Mouse (Mus musculus) limb, embryonic 12.5 days (tissue): ENCODE results near the gene Arhgap15. TPM values are rescaled to one million over a fixed set of nuclear protein-coding genes. Genes with fewer than 3 reads are reported as not detected.

Experiments
- ATAC-seq: fragments of 200-750 bp; cut with Nextera tagmentation; 2 replicates; pipeline ENCODE4 v1.8.0; 2017; ENCODE audit warnings: low read depth, moderate TSS enrichment; ENCODE audit not compliant: insufficient number of reproducible peaks, insufficient read depth, low FRiP score, low TSS enrichment
- H3K27ac ChIP-seq: fragments of 300-500 bp; sonication (generic); 2 replicates; pipeline ENCODE4 v1.5.1; 2016; ENCODE audit warnings: mild to moderate bottlenecking, moderate library complexity
- H3K27me3 ChIP-seq: fragments of 300-500 bp; sonication (generic); 2 replicates; pipeline ENCODE4 v1.6.1; 2016; ENCODE audit warnings: mild to moderate bottlenecking, moderate library complexity
- H3K36me3 ChIP-seq: fragments of 300-500 bp; sonication (generic); 2 replicates; pipeline ENCODE4 v1.6.1; 2016; ENCODE audit warnings: mild to moderate bottlenecking, moderate library complexity
- H3K4me1 ChIP-seq: fragments of 300-500 bp; sonication (generic); replicated peaks from 2 replicates; pipeline ENCODE4 v1.6.1; 2016
- H3K4me2 ChIP-seq: fragments of 300-500 bp; sonication (generic); 2 replicates; pipeline ENCODE4 v1.6.1; 2016; ENCODE audit warnings: mild to moderate bottlenecking, moderate library complexity
- H3K4me3 ChIP-seq: fragments of 300-500 bp; sonication (generic); replicated peaks from 2 replicates; pipeline ENCODE4 v1.5.1; 2016; ENCODE audit warnings: mild to moderate bottlenecking
- H3K9ac ChIP-seq: fragments of 300-500 bp; sonication (generic); replicated peaks from 2 replicates; pipeline ENCODE4 v1.6.1; 2016; ENCODE audit warnings: mild to moderate bottlenecking, moderate library complexity
- H3K9me3 ChIP-seq: fragments of 300-500 bp; sonication (generic); 2 replicates; pipeline ENCODE4 v1.6.1; 2016; ENCODE audit warnings: mild to moderate bottlenecking, moderate library complexity
- WGBS: fragments of 180-500 bp; shearing (Covaris S2); methylation state at CpG from one replicate; pipeline ENCODE4 v1.1.7; 2016; 5-methylcytosine and 5-hydroxymethylcytosine counted together
- polyA plus RNA-seq: library from polyadenylated mRNA; unstranded; fragments of >200 nt; fragmentation: Nextera tagmentation; extraction: Ambion mirVana; gene quantifications from 2 replicates; pipeline ENCODE4 v1.2.1, GENCODE M21; 2016

Arhgap15 gene
- polyA plus RNA-seq, 1 experiment from 2014 or later: 0.51 TPM

- ATAC-seq: no peak
- Histone ChIP-seq H3K9ac (no peak overlapping the region), H3K4me3 (no peak overlapping the region), H3K27ac (no peak overlapping the region), H3K36me3 (no peaks in the 10 kb centered on the region), H3K4me1 (no peaks in the 10 kb centered on the region), H3K4me2 (no peak overlapping the region), H3K27me3 (no peaks in the 10 kb centered on the region), H3K9me3 (no peaks in the 10 kb centered on the region)
- WGBS: 66% methylated on average over 5 of the region's 5 CpGs
Measured at GRCm38 (mm10) chr2:43989850-43990249, 241.2 kb downstream of the Arhgap15 start.

- no peak overlapping the region for H3K27ac ChIP-seq
- ATAC-seq: no peak
- H3K4me2 ChIP-seq: no peak overlapping the region
- H3K9me3 ChIP-seq: no peaks in the 10 kb centered on the region
- no peak overlapping the region for H3K9ac ChIP-seq
- H3K27me3 ChIP-seq: no peaks in the 10 kb centered on the region
- H3K36me3 ChIP-seq: no peaks in the 10 kb centered on the region
- no peak overlapping the region for H3K4me3 ChIP-seq
- WGBS: 64% methylated on average over 7 of the region's 7 CpGs
- no peaks in the 10 kb centered on the region for H3K4me1 ChIP-seq
Measured at GRCm38 (mm10) chr2:43992510-43992909, 243.9 kb downstream of the Arhgap15 start.

DNA sequence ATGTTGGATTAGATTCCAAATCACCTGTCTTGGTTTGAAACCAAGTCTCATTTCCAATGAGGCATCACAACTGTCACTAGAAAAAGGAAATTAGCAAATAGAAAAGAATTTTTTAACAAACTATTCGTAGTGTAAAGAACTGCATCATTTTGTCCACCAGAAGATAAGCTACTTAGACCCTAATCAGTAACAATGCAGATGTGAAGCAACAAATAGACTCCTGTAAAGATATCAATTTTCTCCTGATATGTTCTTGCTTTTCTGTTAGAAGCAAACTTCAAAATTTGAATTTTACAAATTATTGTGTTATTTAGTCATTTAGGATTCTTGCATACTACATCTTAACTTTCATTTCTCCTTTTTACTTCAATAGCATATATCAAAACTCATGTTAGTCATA lies 253.8 kb downstream of the Arhgap15 start:
- Histone ChIP-seq H3K4me2 (no peak overlapping the region), H3K4me1 (no peaks in the 10 kb centered on the region), H3K9me3 (no peaks in the 10 kb centered on the region), H3K36me3 (no peaks in the 10 kb centered on the region), H3K9ac (no peak overlapping the region), H3K4me3 (no peak overlapping the region), H3K27ac (no peak overlapping the region), H3K27me3 (no peaks in the 10 kb centered on the region)
- 83% methylated on average over 1 of the region's 1 CpGs for WGBS
- no peak for ATAC-seq

DNA sequence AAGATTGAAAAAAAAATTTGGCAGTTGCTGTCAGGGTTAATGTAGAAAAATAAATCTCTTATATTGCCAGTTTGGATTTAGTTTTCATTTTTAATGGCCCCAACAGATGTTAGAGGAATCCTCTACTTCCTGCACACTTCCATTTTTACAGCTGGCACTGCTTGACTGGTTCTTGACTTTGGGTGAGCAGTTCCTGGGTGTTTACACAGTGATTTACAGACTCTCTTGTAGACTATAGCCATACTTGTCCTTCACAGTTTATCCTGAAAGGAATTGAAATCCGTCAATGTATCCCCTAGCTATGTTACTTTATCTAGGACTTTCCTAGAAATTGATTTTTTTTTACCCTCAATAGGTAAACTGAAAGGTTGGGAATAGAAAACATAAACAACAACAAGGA lies 261.6 kb downstream of the Arhgap15 start:
- Histone ChIP-seq H3K27ac (no peak overlapping the region), H3K27me3 (no peaks in the 10 kb centered on the region), H3K4me3 (no peak overlapping the region), H3K4me2 (no peak overlapping the region), H3K36me3 (no peaks in the 10 kb centered on the region), H3K9me3 (no peaks in the 10 kb centered on the region), H3K9ac (no peak overlapping the region), H3K4me1 (no peaks in the 10 kb centered on the region)
- no peak for ATAC-seq
- 67% methylated on average over 1 of the region's 1 CpGs for WGBS

DNA sequence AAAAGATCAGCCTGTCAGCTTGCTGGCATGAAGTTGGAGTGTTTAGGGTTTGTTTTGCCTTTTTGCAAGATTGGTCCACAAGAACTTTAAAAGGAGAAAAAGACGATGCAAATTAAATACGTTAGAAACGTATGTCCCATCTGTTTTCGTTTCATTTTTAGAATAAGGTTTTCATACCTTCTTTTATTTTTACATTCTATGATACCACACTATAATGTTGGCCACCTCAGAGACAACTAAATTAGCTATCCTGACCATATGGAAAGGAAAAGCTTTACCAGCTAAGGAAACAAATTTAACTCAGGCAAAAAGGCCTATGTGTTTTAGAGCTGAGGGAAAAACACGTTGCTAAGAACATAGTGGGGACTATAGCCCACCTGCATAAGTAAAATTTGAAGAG lies 264.8 kb downstream of the Arhgap15 start:
- H3K27ac ChIP-seq: no peak overlapping the region
- H3K4me3 ChIP-seq: no peak overlapping the region
- no peaks in the 10 kb centered on the region for H3K36me3 ChIP-seq
- no peaks in the 10 kb centered on the region for H3K27me3 ChIP-seq
- H3K9ac ChIP-seq: no peak overlapping the region
- WGBS: 88% methylated on average over 5 of the region's 5 CpGs
- 0 out of 2 replicates have a peak, but pooled peaks cover 3% of the 10 kb centered on the region for H3K4me1 ChIP-seq
- ATAC-seq: no peak
- H3K9me3 ChIP-seq: no peaks in the 10 kb centered on the region
- no peak overlapping the region for H3K4me2 ChIP-seq

DNA sequence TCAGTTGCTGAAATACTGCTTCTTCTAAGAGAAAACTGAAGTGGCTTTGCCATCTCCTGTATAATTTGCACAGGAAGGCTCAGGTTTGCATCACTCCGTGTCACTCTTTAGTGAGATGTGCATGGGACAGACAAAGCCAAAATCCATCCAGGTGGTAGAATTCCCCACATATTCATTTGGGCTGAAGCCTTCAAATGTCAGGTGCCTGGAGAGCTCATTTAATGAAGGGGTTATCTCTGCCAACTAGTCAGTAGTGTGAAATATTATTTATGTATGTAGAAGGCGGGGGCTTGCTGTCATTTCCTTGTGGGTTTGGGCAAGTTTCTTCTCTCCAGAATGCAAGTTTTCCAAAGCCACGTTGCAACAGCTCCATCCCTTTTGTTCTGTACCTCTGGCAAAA lies 268.1 kb downstream of the Arhgap15 start:
- no peak overlapping the region for H3K4me2 ChIP-seq
- no peak for ATAC-seq
- H3K4me3 ChIP-seq: no peak overlapping the region
- H3K9ac ChIP-seq: no peak overlapping the region
- H3K9me3 ChIP-seq: no peaks in the 10 kb centered on the region
- H3K4me1 ChIP-seq: 0 out of 2 replicates have a peak, but pooled peaks cover 3% of the 10 kb centered on the region
- no peak overlapping the region for H3K27ac ChIP-seq
- no peaks in the 10 kb centered on the region for H3K27me3 ChIP-seq
- WGBS: 75% methylated on average over 3 of the region's 3 CpGs
- H3K36me3 ChIP-seq: no peaks in the 10 kb centered on the region

DNA sequence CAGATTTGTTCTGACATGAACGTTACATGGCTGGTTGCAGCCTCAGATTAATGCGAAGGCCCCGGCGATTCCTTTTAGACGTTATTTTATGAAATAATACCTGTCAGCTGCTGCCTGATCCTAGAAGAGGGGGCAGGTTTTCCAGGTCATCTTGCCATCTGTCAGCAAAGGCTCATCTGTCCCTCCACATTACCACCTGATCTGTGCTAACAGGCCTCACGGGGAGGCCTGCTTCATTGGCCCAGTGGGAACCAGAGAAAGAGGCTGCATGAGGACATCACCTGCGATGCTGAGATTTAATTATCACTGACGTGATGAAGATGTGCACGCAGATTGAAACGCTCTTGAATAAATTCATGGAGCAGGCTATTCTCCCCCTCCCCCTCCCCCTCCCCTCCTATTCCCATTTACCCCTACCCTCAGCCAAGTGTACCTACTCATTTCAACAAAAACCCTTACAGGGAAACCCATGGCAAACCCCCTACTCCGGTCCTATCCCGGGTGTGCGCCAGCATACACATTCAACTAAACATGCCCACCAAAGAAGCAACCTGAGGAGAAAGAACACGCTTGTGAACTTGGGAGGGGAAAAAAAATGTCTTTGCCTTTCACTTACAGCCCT lies 268.9 kb downstream of the Arhgap15 start:
- 0 out of 2 replicates have a peak, but pooled peaks cover 3% of the 10 kb centered on the region for H3K4me1 ChIP-seq
- no peak for ATAC-seq
- WGBS: 90% methylated on average over 14 of the region's 14 CpGs
- no peak overlapping the region for H3K27ac ChIP-seq
- H3K4me3 ChIP-seq: no peak overlapping the region
- H3K9me3 ChIP-seq: no peaks in the 10 kb centered on the region
- no peaks in the 10 kb centered on the region for H3K36me3 ChIP-seq
- H3K4me2 ChIP-seq: no peak overlapping the region
- no peaks in the 10 kb centered on the region for H3K27me3 ChIP-seq
- no peak overlapping the region for H3K9ac ChIP-seq

DNA sequence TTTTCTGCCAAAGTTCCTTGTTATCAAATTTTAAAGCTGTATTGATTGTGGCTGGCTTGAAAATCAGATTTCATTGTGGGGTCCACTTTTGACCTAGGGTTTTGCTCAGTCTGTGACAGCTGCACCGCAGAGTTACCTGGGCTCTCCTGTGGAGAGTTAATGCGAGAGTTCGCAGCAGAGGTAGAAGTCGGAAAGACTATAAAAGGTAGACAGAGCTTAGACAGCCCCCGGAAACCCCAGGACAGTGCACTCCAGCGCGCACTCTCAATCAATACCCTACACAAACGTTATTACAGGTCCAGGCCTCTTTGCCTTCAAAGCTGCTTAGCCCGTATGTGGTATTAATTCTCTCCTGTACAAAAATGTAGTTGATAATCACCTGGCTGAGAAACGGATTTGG lies 269.4 kb downstream of the Arhgap15 start:
- no peaks in the 10 kb centered on the region for H3K36me3 ChIP-seq
- H3K4me3 ChIP-seq: no peak overlapping the region
- H3K4me1 ChIP-seq: 0 out of 2 replicates have a peak, but pooled peaks cover 3% of the 10 kb centered on the region
- no peak overlapping the region for H3K27ac ChIP-seq
- no peak overlapping the region for H3K4me2 ChIP-seq
- ATAC-seq: no peak
- H3K27me3 ChIP-seq: no peaks in the 10 kb centered on the region
- WGBS: 75% methylated on average over 10 of the region's 10 CpGs
- no peaks in the 10 kb centered on the region for H3K9me3 ChIP-seq
- H3K9ac ChIP-seq: no peak overlapping the region

DNA sequence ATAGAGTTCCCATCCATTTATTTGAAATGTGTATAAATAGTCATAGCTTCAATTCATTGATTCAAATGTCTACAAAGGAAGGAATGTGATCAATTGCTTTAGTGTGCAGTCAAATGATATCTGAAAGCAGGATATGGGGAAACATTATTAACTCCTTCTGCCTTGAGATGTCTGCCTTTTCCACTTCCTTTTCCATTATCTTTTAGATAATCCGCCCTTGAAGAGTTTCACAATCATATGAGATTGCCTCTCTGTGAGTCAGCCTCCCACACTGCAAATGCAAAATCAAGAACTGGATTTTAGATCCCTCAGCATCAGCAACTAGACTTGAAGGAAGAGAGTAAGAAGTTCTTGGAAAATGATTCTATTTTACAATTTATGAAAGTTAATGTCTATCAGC lies 276.1 kb downstream of the Arhgap15 start:
- Histone ChIP-seq H3K27me3 (no peaks in the 10 kb centered on the region), H3K9ac (no peak overlapping the region), H3K4me3 (no peak overlapping the region), H3K4me2 (no peak overlapping the region), H3K27ac (no peak overlapping the region), H3K4me1 (no peaks in the 10 kb centered on the region), H3K9me3 (no peaks in the 10 kb centered on the region), H3K36me3 (no peaks in the 10 kb centered on the region)
- 75% methylated on average over 1 of the region's 1 CpGs for WGBS
- no peak for ATAC-seq

- no peak for ATAC-seq
- Histone ChIP-seq H3K27ac (no peak overlapping the region), H3K9ac (no peak overlapping the region), H3K27me3 (no peaks in the 10 kb centered on the region), H3K4me2 (no peak overlapping the region), H3K4me3 (no peak overlapping the region), H3K4me1 (no peaks in the 10 kb centered on the region), H3K9me3 (no peaks in the 10 kb centered on the region), H3K36me3 (no peaks in the 10 kb centered on the region)
- WGBS: 85% methylated on average over 8 of the region's 8 CpGs
Measured at GRCm38 (mm10) chr2:44029035-44029715, 280.6 kb downstream of the Arhgap15 start.

DNA sequence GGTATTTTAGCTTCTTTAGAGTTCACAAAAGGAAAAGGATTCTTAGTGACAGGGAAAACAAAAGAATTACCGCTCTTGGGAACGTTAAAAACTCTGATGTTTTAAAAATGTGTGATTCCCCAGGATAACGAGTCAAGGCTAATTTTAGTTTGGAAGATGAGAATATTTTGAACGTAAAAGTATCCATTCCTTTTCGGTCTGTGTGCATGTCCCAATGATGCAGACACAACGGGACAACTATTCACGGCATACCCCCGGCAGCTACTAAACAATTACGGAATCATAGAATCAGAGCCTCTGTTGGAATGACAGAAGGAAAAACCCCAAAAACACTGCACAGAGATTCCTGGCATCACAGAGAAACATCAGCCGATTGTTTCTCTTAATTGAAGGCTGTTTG lies 281.2 kb downstream of the Arhgap15 start:
- WGBS: 91% methylated on average over 10 of the region's 10 CpGs
- no peak overlapping the region for H3K4me3 ChIP-seq
- ATAC-seq: no peak
- H3K27me3 ChIP-seq: no peaks in the 10 kb centered on the region
- H3K9me3 ChIP-seq: no peaks in the 10 kb centered on the region
- no peak overlapping the region for H3K9ac ChIP-seq
- H3K27ac ChIP-seq: no peak overlapping the region
- H3K4me2 ChIP-seq: no peak overlapping the region
- H3K36me3 ChIP-seq: no peaks in the 10 kb centered on the region
- H3K4me1 ChIP-seq: no peaks in the 10 kb centered on the region
